In genomic region chr7:68369694-68370093, GRCm38 (mm10) we compare ENCODE assay signal across 8 mouse cellular contexts.
DNase-seq lines count a peak whose midpoint lies in the region; ATAC-seq and TF ChIP-seq lines count a peak whose summit lies in the region.

No protein-coding gene starts in this region.

- H3K27ac ChIP-seq in ES-Bruce4 (ENCODE audit: insufficient read depth, low read length), result no peak overlapping the region
- no peak overlapping the region for H3K27ac ChIP-seq in forebrain, embryonic 13.5 days
- no peak overlapping the region for H3K27ac ChIP-seq in lung, postnatal 0 days (ENCODE audit: low read length)
- no peak overlapping the region for H3K27ac ChIP-seq in thymus, adult 2 months (ENCODE audit: control insufficient read depth, insufficient read depth, low read length)

- TF ChIP-seq EP300 in ES-Bruce4 (IDR thresholded peaks at IDR 0.05; ENCODE audit: insufficient read depth, low read depth, low read length), result no peak
- TF ChIP-seq EP300 in lung, postnatal 0 days (IDR thresholded peaks at IDR 0.05), result no peak

- H3K36me3 ChIP-seq in ES-Bruce4 (ENCODE audit: control insufficient read depth, insufficient read depth, low read length, poor library complexity, severe bottlenecking), result no peaks in the 10 kb centered on the region
- no peaks in the 10 kb centered on the region for H3K36me3 ChIP-seq in forebrain, embryonic 13.5 days (ENCODE audit: poor library complexity, severe bottlenecking)
- no peaks in the 10 kb centered on the region for H3K36me3 ChIP-seq in lung, postnatal 0 days (ENCODE audit: insufficient read depth, low read length)
- H3K36me3 ChIP-seq in thymus, adult 2 months (ENCODE audit: control insufficient read depth, insufficient read depth, low read length), result peaks cover 8% of the 10 kb centered on the region

- peak; percentile 44 for ATAC-seq in forebrain, embryonic 13.5 days
- peak; percentile 77 for ATAC-seq in hematopoietic stem cell, adult 5-6 weeks (replicated peaks in 1 of 2; ENCODE audit: insufficient read depth in 1 of 2, low FRiP score in 2 of 2, low TSS enrichment in 1 of 2, low read depth in 1 of 2, poor library complexity in 2 of 2, severe bottlenecking in 2 of 2)
- ATAC-seq in lung, postnatal 0 days, result peak; percentile 63

- H3K9me3 ChIP-seq in ES-Bruce4 (replicated peaks; ENCODE audit: control insufficient read depth, insufficient read depth, low read length, poor library complexity, severe bottlenecking), result no peaks in the 10 kb centered on the region; the same call in 1 of the 2 replicates
- no peaks in the 10 kb centered on the region for H3K9me3 ChIP-seq in forebrain, embryonic 13.5 days (replicated peaks)
- no peaks in the 10 kb centered on the region for H3K9me3 ChIP-seq in lung, postnatal 0 days (ENCODE audit: low read length)

- no peaks in the 10 kb centered on the region for H3K4me1 ChIP-seq in ES-Bruce4 (ENCODE audit: control insufficient read depth, insufficient read depth, low read length)
- no peaks in the 10 kb centered on the region for H3K4me1 ChIP-seq in forebrain, embryonic 13.5 days
- no peaks in the 10 kb centered on the region for H3K4me1 ChIP-seq in lung, postnatal 0 days (ENCODE audit: insufficient read depth, low read depth, low read length)
- peaks cover 9% of the 10 kb centered on the region for H3K4me1 ChIP-seq in thymus, adult 2 months (replicated peaks; ENCODE audit: control insufficient read depth, insufficient read depth, low read length)

- peak; percentile 70 for DNase-seq in c-Kit-positive CD71-negative TER-119-negative erythroid progenitor cells, embryonic 14.5 days (ENCODE audit: low read depth)
- DNase-seq in layer of hippocampus, adult 9-11 months, result peak; percentile 46
- DNase-seq in lung, postnatal 0 days (ENCODE audit: low spot score), result peak; percentile 77
- DNase-seq in ovary, postnatal 10 days (ENCODE audit: low spot score), result peak; percentile 67
- DNase-seq in thymus, adult 2 months, result peak; percentile 82

- TF ChIP-seq CTCF in ES-Bruce4 (IDR thresholded peaks at IDR 0.05; ENCODE audit: low read depth, low read length), result peak; percentile 92
- peak; percentile 91 for TF ChIP-seq CTCF in lung, postnatal 0 days (IDR thresholded peaks at IDR 0.05)
- TF ChIP-seq CTCF in thymus, adult 2 months (IDR thresholded peaks at IDR 0.05; ENCODE audit: borderline replicate concordance, control insufficient read depth, extremely low read depth, insufficient read depth, low read length, poor library complexity), result peak; percentile 88

- no peak overlapping the region for H3K9ac ChIP-seq in ES-Bruce4 (ENCODE audit: low read depth, poor library complexity, severe bottlenecking)
- H3K9ac ChIP-seq in forebrain, embryonic 13.5 days, result no peak overlapping the region
- H3K9ac ChIP-seq in lung, postnatal 0 days (replicated peaks; ENCODE audit: low read depth), result no peak overlapping the region

- H3K4me3 ChIP-seq in ES-Bruce4 (ENCODE audit: low read depth, low read length), result peak overlapping the region; percentile 43
- H3K4me3 ChIP-seq in forebrain, embryonic 13.5 days, result peak overlapping the region; percentile 30
- H3K4me3 ChIP-seq in lung, postnatal 0 days (ENCODE audit: low read depth, low read length), result no peak overlapping the region
- no peak overlapping the region for H3K4me3 ChIP-seq in thymus, adult 2 months (ENCODE audit: control insufficient read depth, insufficient read depth, low read length)

- no peaks in the 10 kb centered on the region for H3K27me3 ChIP-seq in ES-Bruce4 (ENCODE audit: control insufficient read depth, insufficient read depth, low read length, poor library complexity, severe bottlenecking)
- H3K27me3 ChIP-seq in forebrain, embryonic 13.5 days, result peaks cover 36% of the 10 kb centered on the region
- H3K27me3 ChIP-seq in lung, postnatal 0 days (replicated peaks; ENCODE audit: insufficient read depth, low read length), result 0 out of 2 replicates have a peak, but pooled peaks cover 7% of the 10 kb centered on the region
- no peaks in the 10 kb centered on the region for H3K27me3 ChIP-seq in thymus, adult 2 months (ENCODE audit: control insufficient read depth, insufficient read depth, low read length)

- peak overlapping the region; percentile 53 for H3K4me2 ChIP-seq in forebrain, embryonic 13.5 days
- H3K4me2 ChIP-seq in lung, postnatal 0 days (replicated peaks; ENCODE audit: low read depth, low read length), result 0 out of 2 replicates have a peak overlapping the region, but pooled peaks have one; percentile 27

- 0% methylated on average over 12 of the region's 13 CpGs for WGBS in forebrain, embryonic 13.5 days
- 2% methylated on average over 12 of the region's 13 CpGs for WGBS in lung, postnatal 0 days
- WGBS in thymus, adult 2 months, result 9% methylated on average over 13 of the region's 13 CpGs

- TF ChIP-seq POLR2A in ES-Bruce4 (IDR thresholded peaks at IDR 0.05; ENCODE audit: insufficient read depth, low read length), result no peak
- no peak for TF ChIP-seq POLR2A in thymus, adult 2 months (IDR thresholded peaks at IDR 0.05; ENCODE audit: control insufficient read depth, extremely low read depth, insufficient read depth, low read length, poor library complexity)

Comparison
In these comparisons a context has a peak if more than half of its experiments do, and no peak if none do; other contexts are left out.
1. H3K4me3 ChIP-seq: peak in ES-Bruce4 (single experiment) and forebrain, embryonic 13.5 days (single experiment); none in lung, postnatal 0 days (single experiment) and thymus, adult 2 months (single experiment).
2. Peak in every context shown above with its lines, with median percentiles within 50 percentile points of each other: CTCF ChIP-seq, DNase-seq and ATAC-seq.